Mouse (Mus musculus) thymus, adult 2 months (tissue): ENCODE measurements at regions not wholly inside any gene's neighbourhood (a gene's known extent, or its start where the extent isn't known, plus 50 kb on each side); places are given as distances from the start of the nearest gene placed in this dataset.

Experiments
- CTCF ChIP-seq: fragments of 200-500 bp; IDR thresholded peaks from 2 replicates; pipeline ENCODE4 v1.5.1; 2012; ENCODE audit warnings: mild to moderate bottlenecking, control low read depth, low read length, moderate library complexity, borderline replicate concordance; ENCODE audit not compliant: control insufficient read depth, poor library complexity, insufficient read depth; ENCODE audit errors: extremely low read depth
- POLR2A ChIP-seq: fragments of 200-500 bp; IDR thresholded peaks from 2 replicates; pipeline ENCODE4 v1.6.1; 2012; ENCODE audit warnings: mild to moderate bottlenecking, low read length, control low read depth, moderate library complexity; ENCODE audit not compliant: control insufficient read depth, poor library complexity, insufficient read depth; ENCODE audit errors: extremely low read depth

GRCm38 (mm10) chr11:23149556-23150244, 106.1 kb upstream of the Xpo1 start:
- no peak for TF ChIP-seq CTCF
- TF ChIP-seq POLR2A, result no peak
